Mouse (Mus musculus) lung, postnatal 0 days (tissue): ENCODE data around the gene Sult5a1.

Source experiments
- CTCF ChIP-seq: IDR thresholded peaks from 2 replicates; pipeline ENCODE4 v1.5.1; 2016; ENCODE audit warnings: antibody characterized with exemption, mild to moderate bottlenecking
- EP300 ChIP-seq: IDR thresholded peaks from 2 replicates; pipeline ENCODE4 v1.6.1; 2016; ENCODE audit warnings: antibody characterized with exemption, mild to moderate bottlenecking, control low read depth

DNA sequence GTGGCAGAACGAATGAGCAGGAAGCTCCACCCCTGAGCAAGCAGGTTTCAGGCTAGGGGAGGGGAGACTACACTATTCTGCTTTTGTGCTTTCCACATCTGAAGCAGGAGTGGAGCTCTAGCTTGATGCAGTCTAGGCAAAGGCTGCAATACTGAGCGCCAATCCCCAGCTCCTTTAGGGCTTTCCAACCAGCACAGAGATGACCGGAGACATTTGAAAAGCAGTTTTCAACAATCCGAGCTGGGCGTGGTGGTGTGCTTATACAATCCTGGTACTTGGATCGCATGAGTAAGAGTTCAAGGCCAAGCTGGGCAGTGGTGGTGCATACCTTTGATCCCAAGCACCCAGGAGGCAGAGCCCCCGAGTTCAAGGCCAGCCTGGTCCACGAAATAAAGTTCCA, 33.8 kb upstream of the Sult5a1 start:
- TF ChIP-seq CTCF, result no peak
- no peak for TF ChIP-seq EP300
